Mouse (Mus musculus): ENCODE data around the gene Nol10.

- TF ChIP-seq CTCF (IDR thresholded peaks at IDR 0.05; ENCODE audit: low read depth) (no peak), EP300 (IDR thresholded peaks at IDR 0.05; ENCODE audit: low read depth) (no peak)
These were observed 126.9 kb downstream of the Nol10 start for GRCm38 (mm10) chr12:17475146-17475545.

Data from heart, postnatal 0 days (tissue).